Mouse (Mus musculus) spleen, postnatal 4 days (tissue): ENCODE data around the gene Gys2.
A peak's percentile ranks its signal among the peaks of the same experiment; 100 is the strongest.
"Not testable (repeated sequence)": the region's sequence is repeated elsewhere in the genome, so short reads cannot be mapped to it uniquely, and the experiment has no call there.

ENCODE experiments used
- DNase-seq, 2 experiments: peaks; one replicate each; pipeline ENCODE4 v3.0.0; 2022; ENCODE audit warnings: low spot score in 2 of 2

The Gys2 gene

GRCm38 (mm10) chr6:142472801-142473203 lies at the start of gene Gys2:
Gene Gys2, minus strand, starts transcription at chr6:142473109.
- DNase-seq, result no peak

- no peak for DNase-seq
Observed at GRCm38 (mm10) chr6:142521591-142522110, 48.7 kb upstream of the Gys2 start.

- DNase-seq, result no peak
Observed at GRCm38 (mm10) chr6:142519110-142519509, 46.2 kb upstream of the Gys2 start.

- DNase-seq, result not testable (repeated sequence)
Observed at GRCm38 (mm10) chr6:142515379-142515778, 42.5 kb upstream of the Gys2 start.

- no peak for DNase-seq
Observed at GRCm38 (mm10) chr6:142514912-142515311, 42.0 kb upstream of the Gys2 start.

- no peak for DNase-seq
Observed at GRCm38 (mm10) chr6:142512902-142513301, 40.0 kb upstream of the Gys2 start.

- DNase-seq, result no peak
Observed at GRCm38 (mm10) chr6:142511516-142512135, 38.7 kb upstream of the Gys2 start.

GRCm38 (mm10) chr6:142508663-142509062 lies 35.8 kb upstream of the Gys2 start:
- no peak for DNase-seq

GRCm38 (mm10) chr6:142507785-142508162 lies 34.9 kb upstream of the Gys2 start, which contains the start of gene Ldhb:
Gene Ldhb, minus strand, starts transcription at chr6:142507957.
- DNase-seq, result peak; percentile 37 to 66

GRCm38 (mm10) chr6:142507033-142507784 lies 34.3 kb upstream of the Gys2 start:
- DNase-seq, result no peak

GRCm38 (mm10) chr6:142506338-142507032 lies 33.6 kb upstream of the Gys2 start:
- no peak for DNase-seq

GRCm38 (mm10) chr6:142503601-142504000 lies 30.7 kb upstream of the Gys2 start:
- no peak for DNase-seq

GRCm38 (mm10) chr6:142502519-142503125 lies 29.7 kb upstream of the Gys2 start:
- DNase-seq, result no peak

- not testable (repeated sequence) for DNase-seq
Observed at GRCm38 (mm10) chr6:142490114-142490513, 17.2 kb upstream of the Gys2 start.

GRCm38 (mm10) chr6:142487638-142488037 lies 14.7 kb upstream of the Gys2 start:
- DNase-seq, result no peak

GRCm38 (mm10) chr6:142485478-142486123 lies 12.7 kb upstream of the Gys2 start:
- DNase-seq, result no peak

GRCm38 (mm10) chr6:142477239-142477638 lies 4.3 kb upstream of the Gys2 start:
- DNase-seq, result no peak

- no peak for DNase-seq
Observed at GRCm38 (mm10) chr6:142471141-142471540, 1.8 kb downstream of the Gys2 start.

GRCm38 (mm10) chr6:142469602-142470001 lies 3.3 kb downstream of the Gys2 start:
- no peak for DNase-seq

- DNase-seq, result no peak
Observed at GRCm38 (mm10) chr6:142462194-142462593, 10.7 kb downstream of the Gys2 start.

GRCm38 (mm10) chr6:142459017-142459678 lies 13.8 kb downstream of the Gys2 start:
- no peak for DNase-seq
